Mouse (Mus musculus): ENCODE measurements around the gene Gm17267. TPM values are rescaled to one million over a fixed set of nuclear protein-coding genes. Genes with fewer than 3 reads are reported as not detected.
"Not testable (repeated sequence)": the region's sequence is repeated elsewhere in the genome, so short reads cannot be mapped to it uniquely, and the experiment has no call there.

Gene Gm17267
- total RNA-seq (2021) = not detected
- long read RNA-seq, experiment 1 = 0 reads
- long read RNA-seq, experiment 2 = 0 reads

DNA sequence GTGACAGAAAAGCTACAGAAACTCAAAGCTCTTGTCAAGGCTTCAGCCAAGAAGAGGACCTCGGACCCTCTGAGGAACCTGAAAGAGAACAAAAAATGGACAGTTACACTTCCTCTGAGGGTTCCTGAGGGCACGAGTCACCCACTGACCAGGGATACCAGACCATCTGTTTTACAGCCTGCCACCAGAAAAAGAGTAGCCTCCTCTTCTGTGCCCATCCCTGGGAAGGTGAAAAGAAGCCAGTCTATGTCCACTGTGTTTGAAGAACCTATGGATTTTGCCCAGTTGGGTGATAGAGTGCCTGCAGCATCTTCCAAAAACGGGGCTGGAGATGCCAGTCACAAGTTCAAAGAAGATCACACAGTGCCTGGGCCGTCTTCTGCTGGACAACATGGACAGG, at the start of gene Gm17267:
Gm17267 (plus strand) TSS at position 301 of the 400 bp plus-strand sequence.
- DNase-seq (ENCODE audit: low spot score in 2 of 2) = not testable (repeated sequence)
